Mouse (Mus musculus): ENCODE measurements at regions not wholly inside any gene's neighbourhood (a gene's known extent, or its start where the extent isn't known, plus 50 kb on each side); places are given as distances from the start of the nearest gene placed in this dataset.

- H3K27ac ChIP-seq (replicated peaks in 1 of 2; ENCODE audit: control insufficient read depth in 1 of 2, insufficient read depth in 1 of 2, low read depth in 2 of 2, low read length in 2 of 2): no peak overlapping the region
- no peak overlapping the region for H3K4me2 ChIP-seq (ENCODE audit: low read length)
- H3K4me3 ChIP-seq (ENCODE audit: control insufficient read depth in 1 of 2, insufficient read depth in 1 of 2, low read depth in 1 of 2, low read length in 2 of 2): no peak overlapping the region
- 0 out of 2 replicates have a peak, but pooled peaks cover 4% of the 10 kb centered on the region for H3K9me3 ChIP-seq (ENCODE audit: control insufficient read depth, low read length)
- no peak for ATAC-seq (ENCODE audit: insufficient number of reproducible peaks, insufficient read depth, low FRiP score, low read depth)
- H3K9ac ChIP-seq (ENCODE audit: low read length): no peak overlapping the region
- H3K36me3 ChIP-seq (ENCODE audit: control insufficient read depth, insufficient read depth, low read length): no peaks in the 10 kb centered on the region
- WGBS: 42% methylated on average over 7 of the region's 7 CpGs
- H3K27me3 ChIP-seq (ENCODE audit: control insufficient read depth, insufficient read depth, low read length): no peaks in the 10 kb centered on the region
- H3K4me1 ChIP-seq (ENCODE audit: control insufficient read depth in 2 of 2, insufficient read depth in 2 of 2, low read length in 2 of 2): peaks cover 4 to 6% of the 10 kb centered on the region in 2 experiments; a peak in 2 of 4 replicates
Observed at GRCm38 (mm10) chr4:45703997-45704396, 94.8 kb upstream of the Aldh1b1 start.

GRCm38 (mm10) chr4:45699601-45700000 is 99.2 kb upstream of the Aldh1b1 start:
- Histone ChIP-seq H3K4me3 (ENCODE audit: control insufficient read depth in 1 of 2, insufficient read depth in 1 of 2, low read depth in 1 of 2, low read length in 2 of 2) (no peak overlapping the region), H3K9ac (ENCODE audit: low read length) (no peak overlapping the region), H3K9me3 (ENCODE audit: control insufficient read depth, low read length) (0 out of 2 replicates have a peak, but pooled peaks cover 4% of the 10 kb centered on the region), H3K27ac (replicated peaks in 1 of 2; ENCODE audit: control insufficient read depth in 1 of 2, insufficient read depth in 1 of 2, low read depth in 2 of 2, low read length in 2 of 2) (no peak overlapping the region), H3K4me1 (ENCODE audit: control insufficient read depth in 2 of 2, insufficient read depth in 2 of 2, low read length in 2 of 2) (peaks cover 4 to 6% of the 10 kb centered on the region in 2 experiments; a peak in 2 of 4 replicates), H3K4me2 (ENCODE audit: low read length) (no peak overlapping the region), H3K27me3 (ENCODE audit: control insufficient read depth, insufficient read depth, low read length) (no peaks in the 10 kb centered on the region), H3K36me3 (ENCODE audit: control insufficient read depth, insufficient read depth, low read length) (no peaks in the 10 kb centered on the region)
- ATAC-seq (ENCODE audit: insufficient number of reproducible peaks, insufficient read depth, low FRiP score, low read depth): no peak
- 82% methylated on average over 3 of the region's 3 CpGs for WGBS

- WGBS: 26% methylated on average over 1 of the region's 1 CpGs
Observed at GRCm38 (mm10) chr4:45695239-45695638, 103.6 kb upstream of the Aldh1b1 start.

GRCm38 (mm10) chr4:45689991-45690916 is 108.6 kb upstream of the Aldh1b1 start:
- H3K9me3 ChIP-seq (ENCODE audit: control insufficient read depth, low read length): no peaks in the 10 kb centered on the region
- H3K9ac ChIP-seq (ENCODE audit: low read length): no peak overlapping the region
- no peaks in the 10 kb centered on the region for H3K27me3 ChIP-seq (ENCODE audit: control insufficient read depth, insufficient read depth, low read length)
- no peaks in the 10 kb centered on the region for H3K36me3 ChIP-seq (ENCODE audit: control insufficient read depth, insufficient read depth, low read length)
- H3K4me2 ChIP-seq (ENCODE audit: low read length): no peak overlapping the region
- H3K4me3 ChIP-seq (ENCODE audit: control insufficient read depth in 1 of 2, insufficient read depth in 1 of 2, low read depth in 1 of 2, low read length in 2 of 2): no peak overlapping the region
- peaks cover 8 to 9% of the 10 kb centered on the region in 2 experiments; a peak in 3 of 4 replicates for H3K4me1 ChIP-seq (ENCODE audit: control insufficient read depth in 2 of 2, insufficient read depth in 2 of 2, low read length in 2 of 2)
- H3K27ac ChIP-seq (replicated peaks in 1 of 2; ENCODE audit: control insufficient read depth in 1 of 2, insufficient read depth in 1 of 2, low read depth in 2 of 2, low read length in 2 of 2): no peak overlapping the region
- 0 out of 2 replicates have a peak, but pooled peaks have one; percentile 39 for ATAC-seq (ENCODE audit: insufficient number of reproducible peaks, insufficient read depth, low FRiP score, low read depth)
- 52% methylated on average over 12 of the region's 12 CpGs for whole genome bisulfite sequencing

More at GRCm38 (mm10) chr4:45695239-45695638, 103.6 kb upstream of the Aldh1b1 start:
- H3K4me2 ChIP-seq (ENCODE audit: low read length): no peak overlapping the region
- no peak overlapping the region for H3K9ac ChIP-seq (ENCODE audit: low read length)
- no peaks in the 10 kb centered on the region for H3K36me3 ChIP-seq (ENCODE audit: control insufficient read depth, insufficient read depth, low read length)
- no peak overlapping the region for H3K4me3 ChIP-seq (ENCODE audit: control insufficient read depth in 1 of 2, insufficient read depth in 1 of 2, low read depth in 1 of 2, low read length in 2 of 2)
- H3K27ac ChIP-seq (replicated peaks in 1 of 2; ENCODE audit: control insufficient read depth in 1 of 2, insufficient read depth in 1 of 2, low read depth in 2 of 2, low read length in 2 of 2): no peak overlapping the region
- ATAC-seq (ENCODE audit: insufficient number of reproducible peaks, insufficient read depth, low FRiP score, low read depth): no peak
- H3K9me3 ChIP-seq (ENCODE audit: control insufficient read depth, low read length): no peaks in the 10 kb centered on the region
- peaks cover under 1% of the 10 kb centered on the region in 2 experiments; a peak in 2 of 4 replicates for H3K4me1 ChIP-seq (ENCODE audit: control insufficient read depth in 2 of 2, insufficient read depth in 2 of 2, low read length in 2 of 2)
- H3K27me3 ChIP-seq (ENCODE audit: control insufficient read depth, insufficient read depth, low read length): no peaks in the 10 kb centered on the region

GRCm38 (mm10) chr4:45689572-45689971 is 109.2 kb upstream of the Aldh1b1 start:
- Histone ChIP-seq H3K9me3 (ENCODE audit: control insufficient read depth, low read length) (no peaks in the 10 kb centered on the region), H3K9ac (ENCODE audit: low read length) (no peak overlapping the region), H3K4me3 (ENCODE audit: control insufficient read depth in 1 of 2, insufficient read depth in 1 of 2, low read depth in 1 of 2, low read length in 2 of 2) (no peak overlapping the region), H3K4me1 (ENCODE audit: control insufficient read depth in 2 of 2, insufficient read depth in 2 of 2, low read length in 2 of 2) (peaks cover 8 to 9% of the 10 kb centered on the region in 2 experiments; a peak in 3 of 4 replicates), H3K27ac (replicated peaks in 1 of 2; ENCODE audit: control insufficient read depth in 1 of 2, insufficient read depth in 1 of 2, low read depth in 2 of 2, low read length in 2 of 2) (no peak overlapping the region), H3K36me3 (ENCODE audit: control insufficient read depth, insufficient read depth, low read length) (no peaks in the 10 kb centered on the region), H3K27me3 (ENCODE audit: control insufficient read depth, insufficient read depth, low read length) (no peaks in the 10 kb centered on the region), H3K4me2 (ENCODE audit: low read length) (no peak overlapping the region)
- 24% methylated on average over 5 of the region's 5 CpGs for WGBS
- ATAC-seq (ENCODE audit: insufficient number of reproducible peaks, insufficient read depth, low FRiP score, low read depth): no peak; the same call in 1 of the 2 replicates

GRCm38 (mm10) chr4:45688233-45688632 is 110.6 kb upstream of the Aldh1b1 start:
- Histone ChIP-seq H3K27ac (replicated peaks in 1 of 2; ENCODE audit: control insufficient read depth in 1 of 2, insufficient read depth in 1 of 2, low read depth in 2 of 2, low read length in 2 of 2) (no peak overlapping the region), H3K9me3 (ENCODE audit: control insufficient read depth, low read length) (no peaks in the 10 kb centered on the region), H3K4me1 (ENCODE audit: control insufficient read depth in 2 of 2, insufficient read depth in 2 of 2, low read length in 2 of 2) (peaks cover 8 to 9% of the 10 kb centered on the region in 2 experiments; a peak in 3 of 4 replicates), H3K9ac (ENCODE audit: low read length) (no peak overlapping the region), H3K4me2 (ENCODE audit: low read length) (no peak overlapping the region), H3K27me3 (ENCODE audit: control insufficient read depth, insufficient read depth, low read length) (no peaks in the 10 kb centered on the region), H3K36me3 (ENCODE audit: control insufficient read depth, insufficient read depth, low read length) (no peaks in the 10 kb centered on the region), H3K4me3 (ENCODE audit: control insufficient read depth in 1 of 2, insufficient read depth in 1 of 2, low read depth in 1 of 2, low read length in 2 of 2) (no peak overlapping the region)
- no peak for ATAC-seq (ENCODE audit: insufficient number of reproducible peaks, insufficient read depth, low FRiP score, low read depth)
- WGBS: 74% methylated on average over 7 of the region's 7 CpGs

DNA sequence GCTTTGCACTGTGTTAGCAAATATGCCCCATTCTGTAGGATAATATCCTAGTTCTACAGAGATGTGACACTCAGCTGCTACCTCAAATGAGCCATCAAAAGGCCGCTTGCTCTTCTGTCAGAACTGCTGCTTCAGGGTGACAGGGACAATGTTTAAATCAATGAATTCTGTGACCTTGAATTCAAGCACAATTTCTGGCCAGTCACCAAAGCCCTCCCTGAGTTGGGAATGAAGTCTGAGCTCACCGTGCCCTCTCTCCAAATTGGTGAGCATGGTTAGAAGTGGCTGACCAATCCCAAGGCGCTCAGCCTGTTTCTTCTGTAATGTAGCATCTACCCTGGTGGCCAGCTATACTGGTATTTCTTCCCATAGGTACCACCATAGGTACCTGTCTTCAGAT is 113.8 kb upstream of the Aldh1b1 start:
- WGBS: 75% methylated on average over 3 of the region's 3 CpGs
- no peak for ATAC-seq (ENCODE audit: insufficient number of reproducible peaks, insufficient read depth, low FRiP score, low read depth)
- Histone ChIP-seq H3K9ac (ENCODE audit: low read length) (no peak overlapping the region), H3K27ac (replicated peaks in 1 of 2; ENCODE audit: control insufficient read depth in 1 of 2, insufficient read depth in 1 of 2, low read depth in 2 of 2, low read length in 2 of 2) (no peak overlapping the region), H3K27me3 (ENCODE audit: control insufficient read depth, insufficient read depth, low read length) (no peaks in the 10 kb centered on the region), H3K4me3 (ENCODE audit: control insufficient read depth in 1 of 2, insufficient read depth in 1 of 2, low read depth in 1 of 2, low read length in 2 of 2) (no peak overlapping the region), H3K36me3 (ENCODE audit: control insufficient read depth, insufficient read depth, low read length) (no peaks in the 10 kb centered on the region), H3K4me1 (ENCODE audit: control insufficient read depth in 2 of 2, insufficient read depth in 2 of 2, low read length in 2 of 2) (peaks cover 5 to 6% of the 10 kb centered on the region in 2 experiments; a peak in 3 of 4 replicates), H3K9me3 (ENCODE audit: control insufficient read depth, low read length) (0 out of 2 replicates have a peak, but pooled peaks cover 3% of the 10 kb centered on the region), H3K4me2 (ENCODE audit: low read length) (no peak overlapping the region)
